Mouse (Mus musculus) bone marrow macrophage, adult 2 months (primary cell): Measurements from ENCODE around the gene Arid5b.

ENCODE experiments used
- CTCF ChIP-seq: IDR thresholded peaks from 2 replicates; pipeline ENCODE4 v1.5.1; 2012; ENCODE audit warnings: low read depth, mild to moderate bottlenecking, low read length, moderate library complexity
- POLR2A ChIP-seq: IDR thresholded peaks from 2 replicates; pipeline ENCODE4 v1.6.1; 2012; ENCODE audit warnings: mild to moderate bottlenecking, low read depth, low read length, borderline replicate concordance

DNA sequence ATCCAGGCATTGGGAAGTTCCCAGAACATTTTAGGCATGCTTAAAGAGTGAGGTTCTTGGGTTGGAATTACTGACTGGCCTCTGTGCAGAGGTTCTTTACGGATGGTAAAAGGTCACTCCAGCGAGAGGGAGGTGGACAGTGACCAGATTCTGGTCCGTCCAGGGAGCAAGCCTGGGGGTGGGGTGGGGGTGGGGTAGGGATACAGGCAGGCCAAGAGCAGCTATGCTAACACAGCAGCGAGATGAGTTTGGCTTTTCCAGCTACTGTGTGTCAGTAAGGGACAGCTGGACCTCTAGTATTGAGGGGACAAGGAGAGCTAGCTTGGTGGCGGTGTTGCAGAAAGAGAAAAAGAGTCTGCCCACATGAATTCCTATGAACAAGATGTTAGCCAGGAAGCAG, 167.9 kb downstream of the Arid5b start:
- no peak for TF ChIP-seq POLR2A
- TF ChIP-seq CTCF = no peak
